Mouse (Mus musculus): ENCODE measurements around the gene Ube4a.

Ube4a gene

DNA sequence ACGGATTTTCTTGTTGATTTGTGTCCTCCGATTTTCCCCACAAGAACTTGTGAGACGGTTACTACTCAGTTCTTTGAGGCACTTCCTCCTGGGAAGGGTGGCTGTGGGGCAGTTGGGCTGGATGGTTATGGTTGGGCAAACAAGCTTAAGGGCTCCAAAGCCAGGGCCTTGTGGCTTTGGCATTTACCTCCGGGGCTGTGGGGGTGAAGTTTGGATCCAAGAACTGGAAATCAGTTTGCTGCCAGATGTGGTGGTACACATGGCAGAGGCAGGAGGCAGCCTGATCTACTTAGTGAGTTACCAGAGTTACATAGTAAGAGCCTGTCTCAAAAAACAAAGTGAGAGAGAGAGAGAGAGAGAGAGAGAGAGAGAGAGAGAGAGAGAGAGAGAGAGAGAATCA, 61.5 kb downstream of the Ube4a start:
- DNase-seq (ENCODE audit: low read depth, low spot score): no peak

DNA sequence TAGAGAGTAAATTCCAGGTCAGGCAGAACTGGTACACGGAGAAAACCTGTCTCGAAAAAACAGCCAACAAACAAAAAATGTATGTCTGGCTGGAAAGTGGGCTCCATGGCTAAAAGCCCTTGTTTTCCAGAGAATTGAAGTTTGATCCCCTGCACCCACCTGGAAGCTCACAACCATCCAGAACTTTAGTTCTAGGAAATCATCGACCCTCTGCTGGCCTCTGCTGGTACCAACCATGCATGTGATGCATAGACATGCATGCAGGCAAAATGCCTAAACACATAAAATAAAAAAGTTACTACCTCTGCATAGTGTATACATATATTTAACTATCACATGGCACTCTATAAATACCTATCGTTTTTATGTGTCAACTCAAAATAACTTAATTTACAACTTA, 65.0 kb downstream of the Ube4a start:
- no peak for DNase-seq (ENCODE audit: low read depth, low spot score)

DNA sequence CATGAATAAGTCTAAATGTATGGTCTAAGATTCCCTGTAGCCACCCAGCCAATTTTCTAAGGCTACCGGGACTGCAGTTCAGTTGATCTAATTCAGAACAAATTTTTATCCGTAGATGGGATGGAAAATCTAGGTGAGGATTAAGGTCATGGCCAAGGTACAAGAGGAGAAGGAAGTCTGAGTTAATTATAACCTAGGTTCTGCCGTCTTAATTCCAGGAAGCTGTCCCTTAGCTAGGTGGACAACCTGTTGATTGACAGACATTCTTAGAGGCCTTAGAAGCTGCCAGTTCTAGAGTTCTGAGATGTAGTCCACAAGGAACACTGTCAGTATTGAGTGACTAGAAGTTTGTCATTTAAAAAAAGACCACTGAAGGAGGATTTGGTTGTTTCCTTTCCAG, 65.7 kb downstream of the Ube4a start:
- DNase-seq (ENCODE audit: low read depth, low spot score): no peak

DNA sequence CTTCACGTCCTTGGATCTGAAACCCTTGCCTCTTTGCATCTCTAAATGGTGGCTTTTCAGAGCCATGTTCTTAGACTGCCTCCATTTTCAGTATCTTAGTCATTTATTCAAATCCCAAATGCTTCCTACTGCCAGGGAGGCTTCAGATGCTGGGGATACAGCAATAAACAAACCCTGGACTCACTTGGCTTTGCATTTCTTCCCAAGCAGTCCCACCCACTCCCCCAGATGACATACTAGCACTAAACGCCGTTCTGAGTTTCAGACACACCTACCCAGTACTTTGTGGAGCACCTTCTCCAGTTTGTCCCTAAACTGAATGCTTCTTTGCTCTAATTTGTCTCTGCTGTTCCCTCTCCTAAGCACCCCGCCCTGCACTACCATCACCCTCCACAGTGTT, 68.4 kb downstream of the Ube4a start:
- no peak for DNase-seq (ENCODE audit: low read depth, low spot score)

DNA sequence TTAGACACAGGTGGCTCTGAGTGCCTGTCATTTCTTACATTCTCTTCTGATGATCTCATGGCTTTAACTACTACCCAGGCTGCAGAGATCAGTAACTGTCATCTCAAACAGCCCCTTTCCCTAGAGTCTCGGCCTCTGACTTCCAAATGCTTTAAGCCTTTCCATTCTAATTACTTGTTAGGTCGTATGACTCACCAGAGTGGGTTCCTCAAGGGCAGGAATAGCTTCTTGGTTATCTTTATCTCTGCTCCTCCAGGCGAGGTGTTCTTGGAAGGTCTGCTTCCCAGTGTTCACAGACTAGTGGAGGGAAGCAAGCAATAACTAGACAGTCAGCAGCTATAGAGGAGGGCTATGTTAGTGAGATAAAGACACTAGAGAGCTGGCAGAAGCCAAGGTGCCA, 72.7 kb downstream of the Ube4a start:
- DNase-seq (ENCODE audit: low read depth, low spot score): no peak

DNA sequence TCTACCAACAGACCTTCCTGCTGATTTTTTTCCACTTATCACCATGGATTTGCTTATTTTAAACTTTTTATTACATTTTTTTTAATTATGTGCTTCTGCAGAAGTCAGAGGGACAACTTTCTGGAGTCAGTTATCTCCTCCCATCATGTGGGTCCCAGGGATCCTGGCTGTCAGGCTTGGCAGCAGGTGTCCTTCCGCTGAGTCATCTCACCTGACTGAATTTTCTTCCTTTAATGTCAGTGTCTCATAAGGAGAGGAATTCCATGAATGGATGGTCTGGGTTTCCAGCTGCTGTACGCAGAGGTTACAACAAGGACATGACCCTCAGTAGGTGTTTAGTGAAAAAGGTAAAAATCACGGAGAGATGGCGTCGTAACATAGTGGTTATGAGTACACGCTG, 74.2 kb downstream of the Ube4a start:
- DNase-seq (ENCODE audit: low read depth, low spot score): no peak

DNA sequence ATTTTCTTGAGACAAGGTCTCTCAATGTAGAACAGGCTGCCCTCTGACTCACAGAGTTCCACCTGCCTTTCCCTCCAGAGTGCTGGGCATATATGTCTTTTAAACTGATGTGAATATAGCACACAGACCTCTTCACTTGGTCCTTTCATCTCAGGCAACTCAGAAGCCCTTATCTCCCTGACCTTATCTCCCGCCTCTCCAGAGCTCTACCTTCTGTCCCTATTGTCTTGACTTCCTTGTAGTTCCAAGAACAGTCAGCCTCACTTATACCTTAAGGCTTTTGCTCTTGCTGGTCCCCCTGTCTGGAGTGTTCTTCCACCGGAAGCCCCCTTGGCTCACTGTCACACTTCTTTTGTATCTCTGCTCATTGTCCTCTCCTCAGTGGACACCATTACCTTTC, 75.3 kb downstream of the Ube4a start:
- DNase-seq (ENCODE audit: low read depth, low spot score): no peak

DNA sequence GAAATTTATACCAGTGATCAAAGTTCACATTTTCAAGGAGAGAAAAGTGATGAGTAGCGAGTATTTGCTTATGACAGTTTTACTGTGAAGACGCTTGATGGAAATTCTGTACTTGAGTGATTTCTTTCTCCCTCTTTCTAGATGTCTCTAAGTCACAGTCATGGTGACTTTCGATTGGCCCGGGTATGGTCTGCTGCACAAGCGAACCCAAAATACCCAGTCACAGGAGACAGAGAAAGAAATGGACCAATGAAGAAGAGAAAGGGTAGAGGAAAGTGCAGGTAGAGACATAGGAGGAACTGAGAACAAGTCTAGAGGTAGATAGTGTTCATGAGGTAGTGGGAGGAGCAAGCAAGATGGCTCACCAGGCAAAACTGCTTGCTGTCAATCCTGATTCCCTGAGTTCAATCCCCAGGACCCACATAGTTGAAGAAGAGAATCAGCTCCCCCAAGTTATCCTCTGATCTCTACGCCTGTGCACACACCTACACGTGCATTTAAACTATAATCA, 77.2 kb downstream of the Ube4a start:
- no peak for DNase-seq (ENCODE audit: low read depth, low spot score)

DNA sequence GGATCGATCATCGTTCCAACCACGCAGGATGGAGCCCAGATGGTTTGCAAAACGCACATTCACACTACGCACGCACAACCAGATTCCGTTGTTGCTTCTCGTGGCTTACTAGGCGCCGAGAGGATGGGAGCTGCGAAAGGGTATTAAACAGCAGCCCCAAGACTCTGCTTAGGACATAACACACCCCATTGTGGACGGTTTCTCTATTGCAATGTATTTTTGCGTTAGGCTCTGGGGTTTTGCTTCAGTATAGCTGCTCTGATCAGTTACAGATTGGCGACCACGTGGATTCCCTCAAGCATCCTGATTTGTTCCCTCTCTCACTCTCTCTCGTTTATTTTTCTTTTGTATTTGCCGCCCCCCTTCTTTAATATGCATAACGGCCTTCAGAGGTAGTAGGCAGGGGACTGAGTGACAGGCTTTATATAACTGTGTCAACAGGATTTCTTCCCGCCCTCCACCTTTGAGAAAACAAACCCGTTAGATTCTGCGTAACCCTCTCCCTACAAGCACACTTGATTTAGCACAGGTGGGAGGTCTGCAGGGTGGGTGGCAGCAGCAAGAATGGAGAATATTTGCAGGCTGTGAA, 82.3 kb downstream of the Ube4a start:
- DNase-seq (ENCODE audit: low read depth, low spot score): peak; percentile 56

DNA sequence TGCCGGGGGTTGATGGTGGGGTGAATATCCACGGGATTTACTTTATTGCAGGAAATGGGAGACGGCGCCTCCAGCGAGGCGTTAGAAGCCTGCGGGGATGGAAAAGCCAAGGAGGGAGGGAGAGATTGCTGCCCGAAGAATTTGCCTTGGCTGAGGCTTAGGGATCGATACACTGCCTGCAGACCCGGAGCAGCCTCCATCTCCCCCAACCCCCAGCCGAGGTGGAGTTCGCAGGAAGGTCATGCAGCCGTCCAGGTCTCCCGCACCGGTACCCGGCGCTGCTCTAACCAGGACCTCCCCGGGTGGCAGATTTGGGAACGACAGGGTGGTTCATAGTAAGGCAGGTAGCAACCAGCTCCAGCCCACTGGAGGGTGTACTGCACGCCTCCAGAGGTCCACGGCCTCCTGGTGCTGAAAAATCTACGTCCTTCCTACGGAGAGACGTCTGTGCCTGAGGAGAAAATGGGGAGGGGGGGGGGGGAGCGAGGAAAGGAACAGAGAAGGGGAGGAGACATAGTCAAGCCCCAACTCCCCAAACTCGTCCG, 82.9 kb downstream of the Ube4a start:
- peak; percentile 22 for DNase-seq (ENCODE audit: low read depth, low spot score)

DNA sequence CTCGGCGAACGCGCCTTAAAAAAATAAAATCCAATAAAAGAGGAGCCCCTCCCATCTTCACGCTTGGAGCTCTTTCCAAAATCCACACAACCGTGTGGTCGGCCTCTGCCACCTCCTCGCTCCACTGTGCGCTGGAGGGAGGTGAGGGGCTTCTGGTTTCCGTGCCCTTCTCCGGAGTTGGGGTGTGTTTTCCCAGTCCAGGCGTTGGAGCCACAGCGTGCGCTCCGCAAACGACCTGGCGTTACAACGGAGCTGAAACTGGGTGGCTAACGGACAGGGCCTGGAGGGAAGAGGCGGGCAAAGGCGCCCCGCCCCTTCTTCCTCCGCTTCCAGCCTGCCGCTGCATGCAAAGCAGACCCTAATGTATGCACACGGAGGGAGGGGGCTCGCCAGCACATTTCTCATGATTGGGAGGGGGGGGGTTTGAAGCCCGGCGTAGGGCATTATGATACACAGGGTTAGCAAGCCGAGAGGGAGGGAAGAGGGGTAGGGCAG, 83.4 kb downstream of the Ube4a start:
- DNase-seq (ENCODE audit: low read depth, low spot score): peak; percentile 81

DNA sequence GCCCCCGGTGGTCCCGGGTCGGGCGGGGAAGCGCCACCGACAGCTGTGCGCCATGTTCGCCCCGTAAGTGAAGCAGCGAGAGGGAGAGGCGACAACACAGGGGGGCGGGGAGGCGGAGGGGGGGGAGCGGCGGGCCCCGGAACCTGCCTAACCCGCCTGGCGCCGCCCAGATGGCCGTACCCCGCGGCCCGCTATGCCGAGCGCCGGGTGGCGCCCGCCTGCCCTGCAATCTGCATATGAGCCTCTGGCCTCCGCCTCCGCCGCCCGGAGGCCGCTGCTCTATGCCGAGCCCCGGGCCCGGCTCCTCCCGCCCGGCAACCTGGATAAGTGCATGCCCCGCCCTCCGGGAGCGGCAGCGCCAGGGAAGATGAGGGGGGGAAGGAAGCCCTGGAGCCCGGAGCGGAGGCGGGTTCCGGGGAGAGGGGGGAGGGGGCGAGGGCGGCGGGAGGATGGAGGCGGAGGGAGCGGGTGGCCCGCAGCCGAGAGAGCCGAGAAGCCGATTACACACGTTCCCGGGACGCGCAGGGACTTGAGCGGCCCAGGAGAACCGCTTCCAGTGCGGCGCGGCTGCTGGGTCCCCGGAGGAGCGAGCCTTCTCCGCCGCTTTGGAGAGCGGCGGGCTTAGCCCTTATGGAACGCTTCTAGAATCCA, 84.1 kb downstream of the Ube4a start, which contains the start of gene Kmt2a:
Kmt2a (minus strand) TSS at position 76 of the 651 bp plus-strand sequence.
- peak; percentile 94 for DNase-seq (ENCODE audit: low read depth, low spot score)

DNA sequence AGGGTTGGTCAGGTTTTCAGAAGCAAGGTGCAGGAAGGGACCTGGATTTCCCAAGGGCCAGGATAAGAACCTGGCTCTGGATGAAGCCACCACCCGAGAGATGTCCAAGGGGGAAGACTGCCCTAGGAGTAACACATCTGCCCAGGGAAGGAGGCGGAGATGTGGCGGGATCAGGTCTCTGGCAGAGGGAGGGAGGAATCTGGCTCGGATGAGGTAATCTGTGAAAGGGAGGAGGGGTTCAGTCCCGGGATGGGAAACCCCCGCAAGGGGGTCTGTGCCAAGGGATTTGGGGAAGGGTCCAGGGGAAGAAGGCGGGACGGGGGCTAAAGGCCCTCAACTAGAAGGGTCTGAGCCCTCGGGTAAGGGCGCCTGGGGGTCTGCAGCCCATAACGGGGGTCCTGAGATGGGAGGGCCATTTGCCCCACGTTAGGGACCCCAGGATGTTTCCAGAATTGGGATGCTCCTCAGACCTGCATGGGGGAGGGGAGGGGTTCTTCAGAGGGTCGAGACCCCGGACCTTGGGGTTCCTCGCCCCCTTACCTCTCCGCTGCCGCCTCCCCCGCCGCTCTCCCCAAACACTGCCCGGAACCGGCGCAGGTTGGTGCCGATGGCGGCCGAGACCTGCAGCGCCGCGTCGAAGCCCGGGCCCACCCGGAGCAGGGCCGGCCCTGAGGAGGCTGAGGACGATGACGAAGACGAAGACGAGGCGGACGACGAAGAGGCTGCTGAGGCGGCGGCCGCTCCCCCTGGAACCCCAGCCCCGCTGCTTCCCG, 84.9 kb downstream of the Ube4a start:
- no peak for DNase-seq (ENCODE audit: low read depth, low spot score)

DNA sequence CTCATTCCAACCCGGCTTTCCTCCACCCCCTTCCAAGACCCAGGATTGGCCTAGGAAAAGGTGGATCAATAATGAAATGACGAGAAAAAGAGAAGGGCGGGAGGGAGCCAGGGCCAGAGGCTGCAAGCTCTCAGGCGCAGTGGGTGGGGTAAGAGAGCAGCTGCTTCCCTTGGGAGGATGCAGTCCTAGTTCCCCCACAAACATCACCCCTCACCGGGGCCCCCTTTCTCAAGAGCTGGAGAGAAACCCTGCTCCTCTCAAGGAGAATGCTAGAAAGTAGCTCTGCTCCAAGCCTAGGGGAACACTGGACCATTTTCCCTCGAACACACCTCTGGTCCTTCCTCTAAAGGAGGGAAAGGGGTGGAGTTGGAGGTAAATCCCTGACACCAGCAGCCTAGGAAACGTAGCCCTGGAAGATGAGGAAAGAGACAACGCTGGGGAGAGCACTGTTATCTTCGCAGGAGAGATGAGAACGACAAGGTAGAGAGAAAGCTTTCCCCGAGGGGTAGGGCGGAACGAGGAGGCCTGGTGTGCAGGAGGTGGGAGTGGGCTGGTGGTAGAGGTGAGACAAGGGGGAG, 85.6 kb downstream of the Ube4a start:
- DNase-seq (ENCODE audit: low read depth, low spot score): no peak

DNA sequence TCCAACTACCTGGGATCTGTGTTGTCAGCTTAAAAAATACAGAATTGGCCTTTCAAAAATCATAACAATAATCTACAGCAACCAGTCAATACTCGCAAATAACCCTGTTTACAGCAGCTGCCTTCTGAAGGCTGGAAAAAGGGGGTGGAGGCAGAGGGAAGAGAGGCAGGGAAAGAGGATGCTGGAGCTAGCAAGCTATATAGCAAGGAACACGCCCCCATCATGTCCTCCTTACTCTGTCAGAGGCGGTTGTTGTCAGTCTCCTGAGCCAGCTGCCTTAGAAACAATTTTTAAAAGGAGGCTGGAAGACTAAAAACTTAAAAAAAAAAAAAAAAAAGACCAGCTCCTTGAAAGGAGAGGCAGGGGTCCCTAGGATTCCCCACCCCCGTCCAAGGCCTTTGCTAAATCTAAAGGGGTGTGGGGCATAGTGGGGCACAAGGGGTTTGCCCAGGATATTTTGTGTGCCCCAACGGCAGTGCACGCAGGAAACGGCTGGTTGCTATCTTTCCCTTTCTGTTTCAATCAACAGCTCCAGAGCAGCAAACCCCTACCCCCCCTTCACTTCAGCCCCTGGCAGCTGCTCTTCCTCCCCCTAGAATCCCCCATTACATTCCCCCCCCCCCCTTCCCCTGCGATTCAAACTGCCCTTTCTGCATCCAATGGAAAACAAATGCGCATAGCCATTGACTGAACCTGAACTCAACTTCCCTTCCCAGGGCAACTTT, 86.5 kb downstream of the Ube4a start:
- DNase-seq (ENCODE audit: low read depth, low spot score): no peak

DNA sequence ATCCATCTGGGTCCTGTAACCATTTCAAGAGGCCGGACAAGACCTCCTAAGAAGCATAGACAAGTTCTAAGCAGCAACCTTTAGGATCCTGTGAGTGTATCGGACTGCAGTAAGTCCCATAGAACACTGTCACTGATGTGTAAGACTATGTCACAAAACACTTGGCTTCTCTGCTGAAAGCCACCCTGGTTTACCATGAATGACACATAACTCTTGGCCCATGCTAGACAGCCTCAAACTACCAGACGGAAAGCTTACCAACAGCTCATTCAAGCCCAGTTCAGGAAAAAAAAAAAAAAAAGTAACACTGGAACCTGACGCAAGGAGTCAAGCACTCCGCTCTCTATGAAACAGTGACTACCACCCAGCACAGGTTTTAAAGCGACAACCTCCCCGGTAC, 87.7 kb downstream of the Ube4a start:
- no peak for DNase-seq (ENCODE audit: low read depth, low spot score)

DNA sequence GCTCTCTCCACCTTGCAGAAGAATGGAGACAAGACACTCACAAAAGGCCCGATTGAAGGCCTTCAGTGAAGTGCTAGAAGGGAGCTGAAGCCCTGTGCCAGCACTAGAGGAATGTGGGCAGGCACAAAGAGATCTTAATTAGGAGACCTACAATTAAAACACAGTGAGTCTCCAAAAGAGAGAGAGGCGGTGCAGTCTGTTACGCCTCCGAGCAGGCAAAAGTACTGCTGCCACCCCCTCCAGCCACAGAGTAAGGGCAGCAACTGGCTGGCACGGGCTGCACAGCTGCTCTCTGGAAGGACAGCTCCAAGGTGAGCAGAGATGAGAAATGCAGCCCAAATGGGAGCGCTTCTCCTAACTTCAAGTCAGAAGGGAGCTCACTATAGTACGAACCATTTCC, 89.9 kb downstream of the Ube4a start:
- DNase-seq (ENCODE audit: low read depth, low spot score): no peak

DNA sequence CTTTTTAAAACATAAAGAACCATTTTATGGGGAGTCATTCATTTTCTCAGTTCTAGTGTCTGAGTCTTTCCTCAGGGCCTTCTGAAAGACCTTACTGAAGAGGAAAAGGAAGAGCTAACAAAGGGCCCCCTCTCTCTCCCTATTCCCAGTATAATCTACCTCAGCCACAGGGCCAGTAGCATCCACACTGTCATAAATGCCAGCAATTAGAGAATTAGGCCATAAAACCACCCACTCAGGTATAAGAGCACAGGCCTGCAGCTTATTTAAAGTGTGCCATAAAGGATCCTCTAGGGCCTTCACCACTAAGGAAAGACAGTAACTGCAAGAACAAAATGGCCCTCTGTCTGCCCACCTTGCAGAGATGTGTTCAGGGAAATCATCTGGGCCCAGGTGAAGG, 91.2 kb downstream of the Ube4a start:
- DNase-seq (ENCODE audit: low read depth, low spot score): no peak

DNA sequence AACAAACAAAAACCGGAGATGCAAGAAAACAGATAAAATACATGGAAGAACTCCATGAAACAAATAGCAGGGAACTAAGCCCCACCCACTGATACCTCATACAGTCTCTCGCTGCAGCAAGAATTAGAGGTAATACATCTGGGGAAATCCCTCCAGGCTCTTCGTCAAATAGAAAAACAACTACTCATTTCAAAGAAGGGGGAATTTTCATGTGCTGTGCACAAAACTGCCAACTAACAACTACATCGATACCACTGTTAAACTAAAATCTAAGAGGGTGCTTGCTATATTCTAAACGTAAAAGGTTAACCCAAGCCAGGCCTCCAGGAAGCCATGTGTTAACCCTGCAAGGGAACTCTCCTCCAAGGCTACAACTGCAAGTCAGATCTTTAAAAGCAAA, 91.7 kb downstream of the Ube4a start:
- DNase-seq (ENCODE audit: low read depth, low spot score): no peak

Data from brain, embryonic 18.5 days (tissue).